Mouse (Mus musculus) cerebellum, postnatal 25 days (tissue): ENCODE measurements around the gene Lce1g.

ENCODE experiments used
- DNase-seq, 2 experiments: peaks; one replicate each; pipeline ENCODE4 v3.0.0; 2021; ENCODE audit warnings: mixed read lengths in 2 of 2

Lce1g gene

DNA sequence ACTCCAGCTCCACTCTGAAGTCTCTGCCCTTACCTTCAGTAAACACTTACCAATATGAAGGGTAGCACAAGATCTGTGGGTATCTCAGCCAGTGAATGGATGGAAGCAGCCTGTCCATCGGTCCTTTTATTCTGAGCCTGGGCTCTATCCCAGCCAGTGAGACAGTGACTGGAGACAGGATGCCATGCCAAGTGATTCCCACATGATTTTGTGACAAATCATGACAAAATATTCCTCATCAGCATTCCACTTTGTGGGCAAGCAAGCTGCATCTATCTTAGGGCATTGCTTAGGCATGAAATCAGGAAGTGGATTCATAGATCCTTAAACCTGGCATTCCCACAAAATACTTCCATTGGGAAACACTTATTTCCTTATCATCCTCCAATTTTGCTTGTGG is at the start of gene Lce1g:
Gene Lce1g, minus strand, starts transcription at position 101 of the 400 bp plus-strand sequence.
- no peak for DNase-seq

DNA sequence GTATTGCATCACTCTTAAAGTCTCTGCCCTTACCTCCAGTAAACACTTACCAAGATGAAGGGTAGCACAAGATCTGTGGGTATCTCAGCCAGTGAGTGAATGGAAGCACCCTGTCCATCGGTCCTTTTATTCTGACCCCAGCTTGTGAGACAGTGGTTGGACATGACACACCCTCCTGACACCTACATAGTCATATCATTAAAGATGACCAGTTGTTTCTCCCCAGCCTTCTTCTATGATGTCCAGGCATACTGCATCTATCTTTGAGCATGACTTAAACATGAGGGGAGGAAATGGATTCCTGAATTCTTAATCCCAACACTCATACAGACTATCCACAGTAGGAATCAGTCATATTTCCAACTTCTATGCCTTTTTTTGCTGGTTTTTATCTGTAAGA is 38.3 kb upstream of the Lce1g start, which contains the start of gene Lce1j:
Gene Lce1j, minus strand, starts transcription at position 101 of the 400 bp plus-strand sequence.
- DNase-seq, result no peak

DNA sequence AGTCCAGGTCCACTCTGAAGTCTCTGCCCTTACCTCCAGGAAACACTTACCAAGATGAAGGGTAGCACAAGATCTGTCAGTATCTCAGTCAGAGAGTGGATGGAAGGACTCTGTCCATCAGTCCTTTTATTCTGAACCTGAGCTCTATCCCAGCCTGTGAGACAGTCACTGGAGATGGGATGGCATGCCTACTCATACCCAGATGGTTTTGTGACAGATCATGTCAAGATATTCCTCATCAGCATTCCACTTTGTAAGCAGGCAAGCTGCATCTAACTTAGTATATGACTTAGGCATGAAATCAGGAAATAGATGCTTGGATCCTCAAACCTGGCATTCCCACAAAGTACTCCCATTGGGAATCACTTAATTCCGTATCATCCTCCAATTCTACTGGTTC is 26.7 kb upstream of the Lce1g start, which contains the start of gene Lce1i:
Gene Lce1i, minus strand, starts transcription at position 101 of the 400 bp plus-strand sequence.
- no peak for DNase-seq

DNA sequence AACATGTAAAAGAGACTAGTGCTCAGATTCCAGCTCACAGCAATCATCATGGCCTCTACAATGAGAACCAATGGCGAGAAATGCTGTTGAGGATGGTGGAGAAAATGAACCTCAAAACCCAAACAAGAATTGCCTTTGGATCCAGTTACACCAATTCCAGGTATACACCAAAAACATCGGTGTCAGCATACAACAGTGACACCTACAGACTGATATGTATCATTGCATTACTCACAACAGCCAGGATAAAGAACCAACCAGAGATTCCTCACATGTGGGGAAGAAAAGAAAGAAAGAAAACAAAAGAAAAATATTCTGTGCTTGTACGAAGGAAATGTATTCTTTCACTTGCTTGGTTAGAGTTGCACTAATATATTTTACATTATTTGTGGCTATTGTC is 19.4 kb upstream of the Lce1g start:
- DNase-seq, result no peak

DNA sequence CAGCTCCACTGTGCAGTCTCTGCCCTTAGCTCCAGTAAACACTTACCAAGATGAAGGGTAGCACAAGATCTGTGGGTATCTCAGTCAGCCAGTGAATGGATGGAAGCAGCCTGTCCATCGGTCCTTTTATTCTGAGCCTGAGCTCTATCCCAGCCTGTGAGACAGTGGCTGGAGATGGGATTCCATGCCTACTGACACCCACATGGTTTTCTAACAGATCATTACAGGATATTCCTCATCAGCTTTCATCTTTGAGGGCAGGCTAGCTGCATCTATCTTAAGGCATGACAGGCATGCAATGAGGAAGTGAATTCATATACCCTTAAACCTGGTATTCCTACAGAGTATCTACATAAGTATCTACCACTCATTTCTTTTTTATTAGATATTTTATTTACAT is 12.8 kb upstream of the Lce1g start, which contains the start of gene Lce1h:
Gene Lce1h, minus strand, starts transcription at position 101 of the 400 bp plus-strand sequence.
- DNase-seq, result no peak

DNA sequence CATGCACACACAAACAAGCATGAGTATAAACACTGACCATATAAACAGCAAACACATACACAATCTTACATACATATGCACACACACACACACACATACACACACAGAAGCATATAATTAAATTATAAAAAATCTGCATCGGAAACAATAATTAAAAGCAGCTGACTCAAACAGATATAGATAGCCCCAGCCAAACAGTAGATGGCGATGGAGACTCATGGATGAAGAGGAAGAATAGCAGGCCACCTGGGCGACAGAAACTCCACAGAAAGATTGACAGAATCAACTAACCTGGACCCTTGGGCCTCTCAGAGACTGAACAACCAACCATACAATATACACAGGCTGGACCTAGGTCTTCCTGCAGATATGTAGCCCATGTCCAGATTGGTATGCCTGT is 1.1 kb upstream of the Lce1g start:
- no peak for DNase-seq

DNA sequence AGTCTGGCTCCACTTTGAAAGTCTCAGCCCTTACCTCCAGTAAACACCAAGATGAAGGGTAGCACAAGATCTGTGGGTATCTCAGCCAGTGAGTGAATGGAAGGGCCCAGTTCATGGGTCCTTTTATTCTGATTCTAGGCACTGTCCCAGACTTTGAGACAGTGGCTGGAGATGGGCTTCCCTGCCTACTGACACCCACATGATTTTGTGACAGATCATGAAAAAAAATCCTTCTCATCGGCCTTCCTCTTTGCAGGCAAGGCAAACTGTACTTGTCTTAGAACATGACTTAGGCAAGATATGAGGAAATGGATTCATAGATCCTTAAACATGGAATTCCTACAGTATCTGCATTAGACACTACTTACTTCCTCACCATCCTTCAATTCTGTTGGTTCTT is 13.1 kb downstream of the Lce1g start, which contains the start of gene Gm38119:
Gene Gm38119, minus strand, starts transcription at position 101 of the 400 bp plus-strand sequence.
- no peak for DNase-seq

DNA sequence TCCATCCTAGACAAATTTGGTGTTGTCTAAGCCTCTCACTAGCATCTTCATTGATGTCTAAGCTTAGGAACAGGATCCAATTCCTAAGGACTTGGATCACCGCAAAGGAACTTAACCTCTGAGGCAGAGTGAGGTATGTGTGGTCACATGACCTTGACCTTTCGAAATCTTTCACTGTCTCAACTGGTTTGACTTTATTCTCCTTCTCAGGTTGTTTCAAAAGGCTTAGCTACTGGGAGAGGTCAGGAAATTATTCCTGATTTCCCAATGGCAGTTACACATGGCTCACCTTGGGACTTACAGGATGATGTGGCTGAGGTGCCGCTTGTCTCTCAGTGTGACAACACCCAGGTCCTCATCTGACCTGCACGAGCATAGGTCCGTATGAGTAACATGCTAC is 29.5 kb downstream of the Lce1g start:
- DNase-seq, result no peak

DNA sequence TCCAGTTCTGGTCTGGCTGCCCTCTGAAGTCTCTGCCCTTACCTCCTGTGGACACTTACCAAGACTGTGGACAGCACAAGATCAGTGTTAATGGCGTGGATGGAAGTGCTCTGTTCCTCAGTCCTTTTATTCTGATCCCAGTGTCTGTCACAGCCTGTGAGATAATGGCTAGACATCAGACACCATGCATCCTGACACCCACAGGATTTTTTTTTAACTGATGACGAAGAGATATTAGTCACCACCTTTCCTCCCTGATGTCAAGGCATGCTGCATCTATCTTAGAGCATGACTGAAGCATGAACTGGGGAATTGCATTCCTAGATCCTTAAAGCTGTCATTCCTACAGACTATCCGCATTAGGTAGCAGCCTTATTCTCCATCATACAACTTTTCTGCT is 31.9 kb downstream of the Lce1g start, which contains the start of gene Lce1f:
Gene Lce1f, minus strand, starts transcription at position 101 of the 400 bp plus-strand sequence.
- DNase-seq, result no peak

DNA sequence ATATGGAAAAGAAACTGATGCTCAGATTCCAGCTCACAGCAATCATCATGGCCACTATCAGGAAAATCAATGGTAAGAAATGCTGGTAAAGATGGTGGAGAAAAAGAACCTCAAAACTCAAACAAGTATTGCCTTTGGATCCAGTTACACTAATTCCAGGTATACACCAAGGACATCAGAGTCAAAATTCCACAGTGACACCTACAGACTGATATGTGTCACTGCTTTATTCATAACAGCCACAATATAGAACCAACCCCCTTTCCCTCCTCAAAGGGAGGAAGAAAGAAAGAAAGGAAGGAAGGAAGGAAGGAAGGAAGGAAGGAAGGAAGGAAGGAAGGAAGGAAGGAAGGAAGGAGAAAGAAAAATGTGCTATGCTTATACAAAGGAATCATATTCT is 37.0 kb downstream of the Lce1g start:
- no peak for DNase-seq

DNA sequence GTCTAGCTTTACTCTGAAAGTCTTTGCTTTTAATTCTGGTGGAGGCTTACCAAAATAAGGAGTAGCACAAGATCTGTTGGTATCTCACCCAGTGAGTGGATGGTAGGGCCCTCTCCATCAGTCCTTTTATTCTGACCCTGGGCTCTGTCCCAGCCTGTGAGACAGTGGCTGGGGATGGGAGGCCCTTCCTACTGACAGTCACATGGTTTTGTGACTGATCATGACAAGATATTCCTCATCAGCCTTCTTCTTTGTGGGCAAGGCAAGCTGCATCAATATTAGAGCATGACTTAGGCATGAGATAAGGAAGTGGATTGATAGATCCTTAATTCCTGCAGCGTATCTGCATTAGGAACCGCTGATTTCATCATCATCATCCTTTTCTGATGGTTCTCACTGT is 43.2 kb downstream of the Lce1g start, which contains the start of gene Lce1e:
Gene Lce1e, minus strand, starts transcription at position 101 of the 400 bp plus-strand sequence.
- DNase-seq, result no peak
